Mouse (Mus musculus) 3T3-L1 (cell line): ENCODE measurements around the gene Dedd2.
"Not testable (repeated sequence)": the region's sequence is repeated elsewhere in the genome, so short reads cannot be mapped to it uniquely, and the experiment has no call there.

ENCODE experiments used
- DNase-seq: peaks from one replicate; pipeline ENCODE4 v3.0.0-alpha.2; 2015; ENCODE audit warnings: low read depth, low spot score

Dedd2 gene

GRCm38 (mm10) chr7:25220457-25221101, at the start of gene Dedd2:
Dedd2 (minus strand) TSS chr7:25220615.
- DNase-seq, result peak; percentile 35

GRCm38 (mm10) chr7:25269545-25270271, 49.3 kb upstream of the Dedd2 start:
- no peak for DNase-seq

- no peak for DNase-seq
Observed at GRCm38 (mm10) chr7:25269029-25269428, 48.6 kb upstream of the Dedd2 start.

GRCm38 (mm10) chr7:25268588-25268987, 48.2 kb upstream of the Dedd2 start:
- DNase-seq, result no peak

GRCm38 (mm10) chr7:25267751-25268463, 47.5 kb upstream of the Dedd2 start:
- peak; percentile 99 for DNase-seq

- DNase-seq, result peak; percentile 99
Observed at GRCm38 (mm10) chr7:25267301-25267750, 46.9 kb upstream of the Dedd2 start, which contains the start of gene Cic. Cic (plus strand) TSS chr7:25267704.

- DNase-seq, result no peak
Observed at GRCm38 (mm10) chr7:25266180-25266962, 46.0 kb upstream of the Dedd2 start.

GRCm38 (mm10) chr7:25265743-25266142, 45.3 kb upstream of the Dedd2 start:
- DNase-seq, result not testable (repeated sequence)

GRCm38 (mm10) chr7:25263968-25264870, 43.8 kb upstream of the Dedd2 start:
- DNase-seq, result no peak

GRCm38 (mm10) chr7:25261896-25262295, 41.5 kb upstream of the Dedd2 start:
- DNase-seq, result no peak

GRCm38 (mm10) chr7:25251822-25252221, 31.4 kb upstream of the Dedd2 start:
- peak; percentile 39 for DNase-seq

GRCm38 (mm10) chr7:25251071-25251791, 30.8 kb upstream of the Dedd2 start:
- DNase-seq, result peak; percentile 48

- DNase-seq, result peak; percentile 77
Observed at GRCm38 (mm10) chr7:25250141-25250972, 29.9 kb upstream of the Dedd2 start, which contains the start of gene Erf. Erf (minus strand) TSS chr7:25250761.

GRCm38 (mm10) chr7:25249314-25250140, 29.1 kb upstream of the Dedd2 start:
- DNase-seq, result peak; percentile 59

- DNase-seq, result peak; percentile 52
Observed at GRCm38 (mm10) chr7:25248846-25249313, 28.5 kb upstream of the Dedd2 start.

GRCm38 (mm10) chr7:25248018-25248647, 27.7 kb upstream of the Dedd2 start:
- DNase-seq, result peak; percentile 51

- no peak for DNase-seq
Observed at GRCm38 (mm10) chr7:25247498-25247897, 27.1 kb upstream of the Dedd2 start.
